Mouse (Mus musculus) lung, embryonic 14.5 days (tissue): Measurements from ENCODE around the gene Spata5. TPM values are rescaled to one million over a fixed set of nuclear protein-coding genes. Genes with fewer than 3 reads are reported as not detected.

Experiments
- ATAC-seq: fragments of 200-750 bp; cut with Nextera tagmentation; 2 replicates; pipeline ENCODE4 v1.8.0; 2017; ENCODE audit warnings: mild to moderate bottlenecking, moderate TSS enrichment, moderate library complexity; ENCODE audit not compliant: insufficient read depth
- DNase-seq: peaks from one replicate; pipeline ENCODE4 v3.0.0-alpha.2; 2015
- H3K27ac ChIP-seq: fragments of 300-500 bp; sonication (generic); 2 replicates; pipeline ENCODE4 v1.5.1; 2014; ENCODE audit warnings: low read depth, mild to moderate bottlenecking, moderate library complexity
- H3K27me3 ChIP-seq: fragments of 300-500 bp; sonication (generic); 2 replicates; pipeline ENCODE4 v1.6.1; 2014; ENCODE audit warnings: low read length, control low read depth; ENCODE audit not compliant: insufficient read depth
- H3K36me3 ChIP-seq: fragments of 300-500 bp; sonication (generic); 2 replicates; pipeline ENCODE4 v1.6.1; 2014; ENCODE audit warnings: control low read depth; ENCODE audit not compliant: insufficient read depth
- H3K4me1 ChIP-seq: fragments of 300-500 bp; sonication (generic); 2 replicates; pipeline ENCODE4 v1.6.1; 2014; ENCODE audit warnings: antibody characterized with exemption, control low read depth; ENCODE audit not compliant: insufficient read depth
- H3K4me2 ChIP-seq: fragments of 300-500 bp; sonication (generic); 2 replicates; pipeline ENCODE4 v1.6.1; 2014; ENCODE audit warnings: mild to moderate bottlenecking
- H3K4me3 ChIP-seq: fragments of 300-500 bp; sonication (generic); 2 replicates; pipeline ENCODE4 v1.5.1; 2014; ENCODE audit warnings: low read depth, low read length
- H3K9ac ChIP-seq: fragments of 300-500 bp; sonication (generic); 2 replicates; pipeline ENCODE4 v1.6.1; 2014
- H3K9me3 ChIP-seq: fragments of 300-500 bp; sonication (generic); 2 replicates; pipeline ENCODE4 v1.6.1; 2016; ENCODE audit warnings: low read depth, low read length, control low read depth
- CTCF ChIP-seq: IDR thresholded peaks from 2 replicates; pipeline ENCODE4 v1.5.1; 2016; ENCODE audit warnings: antibody characterized with exemption, low read depth
- WGBS: fragments of 180-500 bp; shearing (Covaris S2); extraction: QIAGEN DNeasy Blood & Tissue Kit; methylation state at CpG from one replicate; pipeline ENCODE4 v1.1.7; 2014; 5-methylcytosine and 5-hydroxymethylcytosine counted together
- polyA plus RNA-seq: library from polyadenylated mRNA; unstranded; fragments of >200 nt; fragmentation: Nextera tagmentation; extraction: Ambion mirVana; gene quantifications from 2 replicates; pipeline ENCODE4 v1.2.1, GENCODE M21; 2014

The Spata5 gene
- polyA plus RNA-seq, 1 experiment from 2014 or later = 42.0 TPM

DNA sequence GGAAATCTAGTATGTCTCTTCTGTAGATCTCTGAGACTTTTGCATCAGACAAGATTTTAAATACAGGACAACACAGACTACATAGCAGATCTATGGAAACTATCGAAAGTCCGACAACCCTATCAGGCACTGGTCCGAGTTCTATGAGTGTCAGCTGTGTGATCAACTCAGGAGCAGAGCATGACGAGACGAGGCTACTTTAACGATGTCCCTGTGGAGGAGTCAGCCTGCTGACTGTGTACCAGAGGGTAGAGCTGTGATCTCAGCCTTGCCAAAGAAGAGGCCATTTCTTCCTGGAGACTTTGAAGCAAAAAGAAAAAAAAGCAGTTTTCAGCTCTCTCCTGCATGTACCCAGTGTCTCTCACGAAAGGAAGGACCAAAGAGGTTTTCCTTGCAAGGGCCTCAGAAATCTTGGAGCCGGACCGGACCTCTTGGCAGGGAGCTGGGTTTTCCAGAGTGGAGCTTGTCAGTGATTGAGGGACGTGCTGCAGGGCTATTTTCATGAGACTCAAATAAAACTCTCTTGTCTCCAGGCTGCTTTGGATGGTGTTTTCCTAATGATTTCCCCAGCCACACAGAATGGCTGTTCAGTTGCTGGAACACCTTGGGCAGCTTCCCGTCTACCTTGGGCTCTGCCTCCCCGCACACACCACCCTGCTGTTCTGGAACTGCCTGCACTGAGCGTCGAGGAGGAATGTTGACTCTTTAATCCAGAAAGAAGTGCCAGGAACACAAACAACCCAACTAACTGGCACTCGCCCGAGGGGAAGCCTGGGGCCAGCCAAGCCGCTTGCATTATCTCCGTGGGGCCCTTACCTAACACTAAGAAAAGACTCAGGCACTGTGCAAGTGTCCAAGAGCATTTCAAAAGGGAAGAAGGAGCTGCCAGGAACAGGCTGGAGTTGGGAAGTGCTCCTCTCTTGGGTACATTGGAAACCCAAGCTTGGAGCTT lies 39.5 kb upstream of the Spata5 start:
- DNase-seq (peak; percentile 84), ATAC-seq (peak; percentile 21)
- Histone ChIP-seq H3K4me1 (peaks cover 16% of the 10 kb centered on the region; the same call in 1 of the 2 replicates), H3K4me3 (no peak overlapping the region), H3K9ac (no peak overlapping the region), H3K27me3 (no peaks in the 10 kb centered on the region), H3K27ac (peak overlapping the region; percentile 86), H3K9me3 (no peaks in the 10 kb centered on the region), H3K4me2 (0 out of 2 replicates have a peak overlapping the region, but pooled peaks have one; percentile 13), H3K36me3 (no peaks in the 10 kb centered on the region)
- TF ChIP-seq CTCF = no peak
- WGBS = 47% methylated on average over 18 of the region's 18 CpGs

DNA sequence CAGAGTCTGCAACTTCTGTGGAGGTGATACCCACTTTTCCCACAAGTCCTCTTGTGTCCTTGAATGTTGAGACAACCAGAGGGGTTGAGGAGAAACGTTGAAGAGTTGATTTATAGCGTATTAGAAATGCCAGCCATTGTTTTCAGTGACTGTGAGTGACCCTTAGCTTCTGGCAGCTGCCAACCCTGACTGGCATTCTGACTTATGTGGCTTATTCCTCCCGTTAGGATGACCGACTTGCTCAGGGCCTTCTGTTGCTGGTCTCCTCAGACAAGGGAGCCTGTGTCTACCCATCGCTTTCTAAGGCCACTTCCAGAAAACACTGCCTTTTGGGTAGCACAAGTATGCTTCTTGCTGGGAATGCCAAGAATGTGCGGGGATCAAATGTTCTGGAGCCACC lies 38.2 kb upstream of the Spata5 start:
- no peak overlapping the region for H3K4me3 ChIP-seq
- no peaks in the 10 kb centered on the region for H3K36me3 ChIP-seq
- no peak overlapping the region for H3K27ac ChIP-seq
- 60% methylated on average over 6 of the region's 6 CpGs for WGBS
- no peak overlapping the region for H3K4me2 ChIP-seq
- DNase-seq (no peak), ATAC-seq (no peak)
- H3K4me1 ChIP-seq = peaks cover 16% of the 10 kb centered on the region; the same call in 1 of the 2 replicates
- no peak overlapping the region for H3K9ac ChIP-seq
- H3K27me3 ChIP-seq = no peaks in the 10 kb centered on the region
- no peaks in the 10 kb centered on the region for H3K9me3 ChIP-seq
- TF ChIP-seq CTCF = no peak

DNA sequence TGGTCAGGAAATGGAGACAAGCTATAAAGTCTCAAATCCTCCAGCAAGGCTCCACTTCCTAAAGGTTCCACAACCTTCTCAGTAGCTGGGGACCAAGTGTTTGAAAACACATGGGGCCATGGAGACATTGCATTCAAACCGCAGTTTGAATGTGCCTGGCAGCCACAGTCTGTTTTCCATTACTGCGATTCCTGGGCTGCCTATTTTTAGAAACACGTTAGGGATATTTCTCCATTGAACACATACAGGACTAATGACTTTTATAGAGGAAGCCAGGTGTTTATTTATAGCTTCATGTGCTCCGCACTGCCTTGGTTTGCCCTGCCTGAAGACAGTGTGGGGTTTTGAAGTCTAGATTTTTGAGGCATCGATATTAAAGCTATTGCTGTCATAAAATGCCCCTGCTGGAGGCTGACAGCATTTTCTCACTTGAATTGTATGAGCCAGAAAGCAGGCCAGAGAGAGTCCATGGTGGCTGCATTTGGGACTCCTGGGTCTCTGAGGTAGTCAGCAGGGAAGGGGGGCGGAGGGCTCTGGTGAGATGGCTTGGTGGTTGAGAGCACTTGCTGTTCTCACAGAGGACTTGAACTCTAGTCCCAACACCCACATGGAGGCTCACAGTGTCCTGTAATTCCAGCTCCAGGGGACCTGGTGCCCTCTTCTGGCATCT lies 36.5 kb upstream of the Spata5 start:
- DNase-seq = no peak
- Histone ChIP-seq H3K4me2 (no peak overlapping the region), H3K4me1 (0 out of 2 replicates have a peak, but pooled peaks cover 13% of the 10 kb centered on the region), H3K9me3 (no peaks in the 10 kb centered on the region), H3K4me3 (no peak overlapping the region), H3K27me3 (no peaks in the 10 kb centered on the region), H3K9ac (no peak overlapping the region), H3K27ac (no peak overlapping the region), H3K36me3 (no peaks in the 10 kb centered on the region)
- TF ChIP-seq CTCF = no peak
- ATAC-seq = no peak
- 68% methylated on average over 6 of the region's 6 CpGs for WGBS

DNA sequence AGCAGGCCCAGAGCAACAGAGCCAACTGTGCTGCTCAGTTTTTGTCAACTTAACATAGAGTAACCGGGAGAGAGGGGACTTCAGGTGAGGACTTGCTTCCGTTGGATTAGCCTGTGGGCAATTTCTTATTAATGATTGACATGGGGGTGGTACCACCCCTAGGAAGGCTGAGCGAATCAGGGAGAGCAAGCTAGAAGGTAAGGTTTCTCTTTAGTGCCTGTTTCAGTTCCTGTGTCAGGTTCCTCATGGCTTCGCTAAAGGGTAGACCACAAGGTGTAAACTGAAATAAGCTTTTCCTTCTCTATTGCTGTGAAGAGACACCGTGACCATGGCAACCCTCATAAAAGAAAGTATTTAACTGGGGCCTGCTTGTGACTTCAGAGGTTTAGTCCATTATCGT lies 32.4 kb upstream of the Spata5 start:
- H3K4me2 ChIP-seq = no peak overlapping the region
- no peak overlapping the region for H3K4me3 ChIP-seq
- H3K9ac ChIP-seq = no peak overlapping the region
- H3K27me3 ChIP-seq = no peaks in the 10 kb centered on the region
- TF ChIP-seq CTCF = no peak
- 83% methylated on average over 6 of the region's 6 CpGs for whole genome bisulfite sequencing
- no peak for DNase-seq
- H3K4me1 ChIP-seq = no peaks in the 10 kb centered on the region
- ATAC-seq = no peak
- no peaks in the 10 kb centered on the region for H3K9me3 ChIP-seq
- H3K27ac ChIP-seq = no peak overlapping the region
- H3K36me3 ChIP-seq = no peaks in the 10 kb centered on the region

DNA sequence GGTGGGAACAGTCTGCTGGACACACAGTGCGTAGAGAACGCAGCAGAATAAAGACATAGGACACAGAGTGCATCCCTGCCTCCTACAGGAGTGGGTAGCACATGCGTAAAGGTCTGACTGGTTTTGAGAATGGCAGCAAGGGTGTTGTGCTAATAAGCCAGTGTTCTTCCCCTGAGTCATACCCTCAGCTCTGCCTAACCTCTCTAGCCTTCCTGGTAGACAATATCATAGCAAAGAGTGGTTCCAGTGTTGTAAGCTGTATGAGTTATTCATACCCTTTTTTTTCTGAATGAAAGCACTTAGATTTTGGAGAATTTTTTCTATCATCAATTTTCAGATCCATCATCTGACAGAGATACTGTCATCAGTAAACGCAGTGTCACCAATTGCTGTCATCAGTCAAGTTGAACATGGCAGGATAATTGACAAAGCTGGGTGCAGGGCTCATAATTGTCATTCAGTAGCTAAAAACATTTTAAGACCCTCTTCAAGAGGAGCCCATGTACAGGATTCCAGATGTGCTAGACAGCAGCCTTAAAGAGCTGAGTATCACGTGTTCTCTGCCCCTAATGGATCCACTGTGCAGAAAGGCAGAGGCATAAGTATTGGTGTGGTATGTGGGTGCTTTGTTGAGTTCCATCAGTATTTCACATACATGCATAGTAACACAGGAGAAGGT lies 22.6 kb upstream of the Spata5 start:
- ATAC-seq = no peak
- Histone ChIP-seq H3K27ac (no peak overlapping the region), H3K27me3 (no peaks in the 10 kb centered on the region), H3K4me3 (no peak overlapping the region), H3K4me1 (no peaks in the 10 kb centered on the region), H3K4me2 (no peak overlapping the region), H3K9me3 (no peaks in the 10 kb centered on the region), H3K9ac (no peak overlapping the region), H3K36me3 (no peaks in the 10 kb centered on the region)
- TF ChIP-seq CTCF = no peak
- WGBS = 85% methylated on average over 5 of the region's 5 CpGs
- DNase-seq = no peak

DNA sequence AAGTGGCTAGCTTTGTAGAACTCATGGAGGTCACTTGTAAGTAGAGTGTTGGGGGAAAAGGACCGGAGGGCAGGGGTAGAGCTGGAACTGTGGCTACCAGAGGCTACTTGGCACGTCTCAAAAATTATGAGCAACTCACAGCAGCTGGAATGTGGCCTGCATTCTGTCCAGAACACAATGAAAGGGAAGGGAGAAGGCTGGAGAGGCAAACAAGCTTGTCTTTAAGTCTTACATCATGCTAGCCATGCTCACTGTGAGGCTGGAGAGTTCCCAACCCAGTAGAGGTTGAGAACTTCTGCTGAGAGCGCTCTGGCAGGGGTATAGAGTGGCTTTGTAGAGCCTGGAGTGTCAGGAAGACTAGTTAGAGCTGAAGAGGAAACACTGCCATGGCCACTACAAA lies 22.1 kb upstream of the Spata5 start:
- Histone ChIP-seq H3K27me3 (no peaks in the 10 kb centered on the region), H3K27ac (no peak overlapping the region), H3K4me1 (no peaks in the 10 kb centered on the region), H3K36me3 (no peaks in the 10 kb centered on the region), H3K4me2 (no peak overlapping the region), H3K9ac (no peak overlapping the region), H3K4me3 (no peak overlapping the region), H3K9me3 (no peaks in the 10 kb centered on the region)
- DNase-seq (no peak), ATAC-seq (no peak)
- 75% methylated on average over 3 of the region's 3 CpGs for WGBS
- TF ChIP-seq CTCF = no peak
